Mouse (Mus musculus) limb, embryonic 14.5 days (tissue): ENCODE measurements around the gene Cabp2. TPM values are rescaled to one million over a fixed set of nuclear protein-coding genes. Genes with fewer than 3 reads are reported as not detected.
A peak's percentile ranks its signal among the peaks of the same experiment; 100 is the strongest.
"Not testable (repeated sequence)": the region's sequence is repeated elsewhere in the genome, so short reads cannot be mapped to it uniquely, and the experiment has no call there.

Source experiments
- ATAC-seq: fragments of 200-750 bp; cut with Nextera tagmentation; 2 replicates; pipeline ENCODE4 v1.8.0; 2017; ENCODE audit warnings: low read depth, moderate number of reproducible peaks, moderate TSS enrichment; ENCODE audit not compliant: low FRiP score
- DNase-seq: peaks from one replicate; pipeline ENCODE4 v3.0.0-alpha.2; 2015; ENCODE audit warnings: low spot score
- H3K27ac ChIP-seq: fragments of 300-500 bp; sonication (generic); replicated peaks from 2 replicates; pipeline ENCODE4 v1.5.1; 2014; ENCODE audit warnings: low read depth, mild to moderate bottlenecking, low read length, moderate library complexity, mixed read lengths
- H3K27me3 ChIP-seq: fragments of 300-500 bp; sonication (generic); 2 replicates; pipeline ENCODE4 v1.6.1; 2014; ENCODE audit warnings: low read length, mixed read lengths; ENCODE audit not compliant: control insufficient read depth, insufficient read depth
- H3K36me3 ChIP-seq: fragments of 300-500 bp; sonication (generic); 2 replicates; pipeline ENCODE4 v1.6.1; 2014; ENCODE audit warnings: mild to moderate bottlenecking, low read length, moderate library complexity, mixed read lengths; ENCODE audit not compliant: control insufficient read depth, insufficient read depth
- H3K4me1 ChIP-seq: fragments of 300-500 bp; sonication (generic); 2 replicates; pipeline ENCODE4 v1.6.1; 2014; ENCODE audit warnings: antibody characterized with exemption, low read length, mixed read lengths; ENCODE audit not compliant: control insufficient read depth, insufficient read depth
- H3K4me2 ChIP-seq: fragments of 300-500 bp; sonication (generic); replicated peaks from 2 replicates; pipeline ENCODE4 v1.6.1; 2014; ENCODE audit warnings: low read depth, mild to moderate bottlenecking, low read length, moderate library complexity; ENCODE audit not compliant: severe bottlenecking
- H3K4me3 ChIP-seq: fragments of 300-500 bp; sonication (generic); replicated peaks from 2 replicates; pipeline ENCODE4 v1.5.1; 2014; ENCODE audit warnings: low read length
- H3K9ac ChIP-seq: fragments of 300-500 bp; sonication (generic); 2 replicates; pipeline ENCODE4 v1.6.1; 2014; ENCODE audit warnings: mild to moderate bottlenecking, low read depth, low read length, moderate library complexity; ENCODE audit not compliant: severe bottlenecking
- H3K9me3 ChIP-seq: fragments of 300-500 bp; sonication (generic); 2 replicates; pipeline ENCODE4 v1.6.1; 2016; ENCODE audit warnings: low read length; ENCODE audit not compliant: control insufficient read depth
- POLR2A ChIP-seq: fragments of 200-500 bp; IDR thresholded peaks from 2 replicates; pipeline ENCODE4 v1.8.0; 2012; ENCODE audit warnings: inconsistent platforms, mild to moderate bottlenecking, moderate library complexity, borderline replicate concordance; ENCODE audit not compliant: insufficient read depth, insufficient read length; ENCODE audit errors: extremely low read depth
- WGBS: fragments of 180-500 bp; shearing (Covaris S2); extraction: QIAGEN DNeasy Blood & Tissue Kit; methylation state at CpG from one replicate; pipeline ENCODE4 v1.1.7; 2014; 5-methylcytosine and 5-hydroxymethylcytosine counted together
- polyA plus RNA-seq, 2 experiments: library from polyadenylated mRNA; depleted of rRNA in 1 of 2; stranded (reverse) in 1 of 2; unstranded in 1 of 2; fragments of >200 nt; fragmentation: Nextera tagmentation in 1 of 2; extraction: Ambion mirVana in 1 of 2; gene quantifications; 2 replicates each; pipeline versions ENCODE4 v1.2.1 to v1.2.3; 2012 to 2014

Cabp2 gene
- polyA plus RNA-seq, 2 experiments: not detected

- 2% methylated on average over 17 of the region's 26 CpGs for WGBS
Observed at GRCm38 (mm10) chr19:4037788-4038232, 43.6 kb upstream of the Cabp2 start, which contains the start of gene Gstp1. Gene Gstp1, minus strand, starts transcription at chr19:4037985.

GRCm38 (mm10) chr19:4040941-4041340 is 40.4 kb upstream of the Cabp2 start:
- not testable (repeated sequence) for H3K36me3 ChIP-seq, H3K27ac ChIP-seq, H3K4me1 ChIP-seq, H3K4me3 ChIP-seq, H3K9ac ChIP-seq, ATAC-seq, DNase-seq, H3K9me3 ChIP-seq, H3K4me2 ChIP-seq, H3K27me3 ChIP-seq
- WGBS: 81% methylated on average over 5 of the region's 5 CpGs

More at GRCm38 (mm10) chr19:4037788-4038232, 43.6 kb upstream of the Cabp2 start, which contains the start of gene Gstp1:
- Histone ChIP-seq H3K27me3 (no peaks in the 10 kb centered on the region), H3K36me3 (no peaks in the 10 kb centered on the region), H3K9me3 (no peaks in the 10 kb centered on the region), H3K4me1 (no peaks in the 10 kb centered on the region; the same call in 1 of the 2 replicates), H3K9ac (peak within 1 kb of the TSS; percentile 81), H3K27ac (peak within 1 kb of the TSS; percentile 81), H3K4me3 (peak within 1 kb of the TSS; percentile 71), H3K4me2 (peak within 1 kb of the TSS; percentile 80)
- TF ChIP-seq POLR2A: peak; percentile 67; the same call in 1 of the 2 replicates
- peak; percentile 91 for ATAC-seq
- peak; percentile 91 for DNase-seq

GRCm38 (mm10) chr19:4041500-4041899 is 39.9 kb upstream of the Cabp2 start:
- not testable (repeated sequence) for ATAC-seq, H3K27ac ChIP-seq, H3K9me3 ChIP-seq, H3K4me3 ChIP-seq, H3K27me3 ChIP-seq, H3K4me1 ChIP-seq, DNase-seq, H3K9ac ChIP-seq, H3K4me2 ChIP-seq, H3K36me3 ChIP-seq
- 84% methylated on average over 3 of the region's 4 CpGs for WGBS

DNA sequence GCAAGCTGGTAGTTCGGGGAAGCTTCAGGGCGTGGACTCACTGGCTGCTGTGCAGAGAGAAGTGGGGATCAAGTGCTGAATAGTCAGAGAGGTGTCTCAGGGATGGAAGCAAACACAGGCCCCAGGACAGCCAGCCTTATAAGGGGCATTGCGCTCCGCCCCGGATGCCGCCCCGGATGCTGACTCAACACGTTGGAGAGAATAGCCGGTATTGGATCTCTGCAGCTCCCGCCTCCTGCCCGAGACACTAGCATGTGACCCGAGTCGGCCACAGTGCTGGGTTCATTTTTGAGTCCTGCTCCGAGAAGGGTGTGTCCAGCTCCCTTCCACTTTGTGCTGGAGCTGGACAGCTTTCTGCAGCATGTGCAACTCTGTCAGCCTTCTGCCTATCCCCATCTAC is 39.3 kb upstream of the Cabp2 start:
- Histone ChIP-seq H3K4me1 (peaks cover 4% of the 10 kb centered on the region; the same call in 1 of the 2 replicates), H3K4me3 (no peak overlapping the region), H3K27me3 (no peaks in the 10 kb centered on the region), H3K27ac (no peak overlapping the region), H3K4me2 (no peak overlapping the region), H3K9me3 (no peaks in the 10 kb centered on the region), H3K9ac (no peak overlapping the region), H3K36me3 (no peaks in the 10 kb centered on the region)
- WGBS: 77% methylated on average over 14 of the region's 14 CpGs
- DNase-seq (no peak), ATAC-seq (no peak)
- no peak for TF ChIP-seq POLR2A

GRCm38 (mm10) chr19:4044109-4044508 is 37.3 kb upstream of the Cabp2 start:
- not testable (repeated sequence) for H3K27me3 ChIP-seq, H3K36me3 ChIP-seq, ATAC-seq, H3K4me3 ChIP-seq, H3K4me1 ChIP-seq, H3K4me2 ChIP-seq, H3K9me3 ChIP-seq, H3K9ac ChIP-seq, DNase-seq, H3K27ac ChIP-seq
- 92% methylated on average over 5 of the region's 5 CpGs for WGBS
